Mouse (Mus musculus) heart, embryonic 15.5 days (tissue): ENCODE data around the gene Opa1. TPM values are rescaled to one million over a fixed set of nuclear protein-coding genes. Genes with fewer than 3 reads are reported as not detected.

Experiments used
- ATAC-seq: fragments of 200-750 bp; cut with Nextera tagmentation; replicated peaks from 2 replicates; pipeline ENCODE4 v1.8.0; 2017; ENCODE audit warnings: low read depth, moderate TSS enrichment; ENCODE audit not compliant: insufficient number of reproducible peaks, insufficient read depth, low FRiP score
- H3K27ac ChIP-seq: fragments of 300-500 bp; sonication (generic); 2 replicates; pipeline ENCODE4 v1.5.1; 2015; ENCODE audit warnings: mild to moderate bottlenecking, inconsistent platforms
- H3K27me3 ChIP-seq: fragments of 300-500 bp; sonication (generic); 2 replicates; pipeline ENCODE4 v1.6.1; 2015; ENCODE audit warnings: inconsistent platforms
- H3K36me3 ChIP-seq: fragments of 300-500 bp; sonication (generic); 2 replicates; pipeline ENCODE4 v1.6.1; 2015; ENCODE audit warnings: mild to moderate bottlenecking, inconsistent platforms
- H3K4me1 ChIP-seq: fragments of 300-500 bp; sonication (generic); replicated peaks from 2 replicates; pipeline ENCODE4 v1.6.1; 2015; ENCODE audit warnings: inconsistent platforms
- H3K4me2 ChIP-seq: fragments of 300-500 bp; sonication (generic); 2 replicates; pipeline ENCODE4 v1.6.1; 2015; ENCODE audit warnings: inconsistent platforms, mild to moderate bottlenecking, moderate library complexity
- H3K4me3 ChIP-seq: fragments of 300-500 bp; sonication (generic); 2 replicates; pipeline ENCODE4 v1.5.1; 2015; ENCODE audit warnings: mild to moderate bottlenecking, inconsistent platforms
- H3K9ac ChIP-seq: fragments of 300-500 bp; sonication (generic); 2 replicates; pipeline ENCODE4 v1.6.1; 2015; ENCODE audit warnings: mild to moderate bottlenecking, inconsistent platforms
- H3K9me3 ChIP-seq: fragments of 300-500 bp; sonication (generic); replicated peaks from 2 replicates; pipeline ENCODE4 v1.6.1; 2016; ENCODE audit warnings: inconsistent platforms
- WGBS: fragments of 180-500 bp; shearing (Covaris S2); methylation state at CpG from one replicate; pipeline ENCODE4 v1.1.7; 2015; ENCODE audit warnings: mixed read lengths; 5-methylcytosine and 5-hydroxymethylcytosine counted together
- polyA plus RNA-seq: library from polyadenylated mRNA; unstranded; fragments of >200 nt; fragmentation: Nextera tagmentation; extraction: Ambion mirVana; gene quantifications from 2 replicates; pipeline ENCODE4 v1.2.1, GENCODE M21; 2015

The Opa1 gene
- polyA plus RNA-seq, 1 experiment from 2014 or later = 37.1 TPM

- Histone ChIP-seq H3K27me3 (no peaks in the 10 kb centered on the region), H3K9me3 (no peaks in the 10 kb centered on the region), H3K4me3 (no peak overlapping the region), H3K9ac (no peak overlapping the region), H3K36me3 (no peaks in the 10 kb centered on the region), H3K4me2 (no peak overlapping the region), H3K27ac (no peak overlapping the region), H3K4me1 (peaks cover 16% of the 10 kb centered on the region)
- ATAC-seq = no peak
- 34% methylated on average over 5 of the region's 5 CpGs for WGBS
These were observed 114.0 kb downstream of the Opa1 start for GRCm38 (mm10) chr16:29693025-29693682.

DNA sequence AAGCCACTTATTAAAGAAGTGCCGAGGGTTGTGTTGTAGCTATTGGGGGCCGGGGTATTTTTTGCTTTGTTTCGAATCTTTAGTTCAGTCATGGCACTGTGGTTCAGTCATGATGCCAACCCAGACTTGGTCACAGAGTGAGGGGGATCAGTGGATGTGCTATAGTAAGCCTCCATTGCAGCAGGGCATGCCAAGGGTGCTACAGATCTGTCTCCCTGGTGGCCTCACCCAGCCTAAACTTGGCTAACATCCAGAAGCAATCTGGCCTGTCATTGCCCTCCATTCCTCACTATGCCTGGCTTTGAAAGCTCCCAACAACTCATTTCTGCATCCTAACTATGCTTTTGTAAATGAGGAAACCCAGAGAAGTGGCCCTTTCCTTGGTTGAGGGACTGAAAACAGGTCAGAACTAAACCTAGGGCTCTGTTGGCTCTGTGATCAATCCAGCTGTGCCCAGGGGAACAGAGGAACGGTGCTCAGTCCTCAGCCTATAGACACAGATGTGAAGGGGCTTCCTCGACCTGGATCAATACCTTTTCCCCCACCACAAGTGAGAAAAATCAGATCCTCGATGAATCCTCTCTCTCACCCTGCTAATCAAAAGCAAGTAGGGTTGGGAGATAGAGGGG, 114.8 kb downstream of the Opa1 start:
- no peak overlapping the region for H3K9ac ChIP-seq
- no peak overlapping the region for H3K4me2 ChIP-seq
- no peak for ATAC-seq
- H3K36me3 ChIP-seq = no peaks in the 10 kb centered on the region
- H3K4me1 ChIP-seq = peaks cover 16% of the 10 kb centered on the region
- H3K9me3 ChIP-seq = peaks cover 4% of the 10 kb centered on the region; the same call in 1 of the 2 replicates
- no peak overlapping the region for H3K4me3 ChIP-seq
- H3K27me3 ChIP-seq = no peaks in the 10 kb centered on the region
- WGBS = 56% methylated on average over 6 of the region's 6 CpGs
- H3K27ac ChIP-seq = no peak overlapping the region

GRCm38 (mm10) chr16:29694420-29694959, 115.4 kb downstream of the Opa1 start:
- peaks cover 10% of the 10 kb centered on the region; the same call in 1 of the 2 replicates for H3K9me3 ChIP-seq
- peaks cover 16% of the 10 kb centered on the region for H3K4me1 ChIP-seq
- H3K36me3 ChIP-seq = no peaks in the 10 kb centered on the region
- no peak overlapping the region for H3K4me2 ChIP-seq
- H3K27me3 ChIP-seq = no peaks in the 10 kb centered on the region
- no peak for ATAC-seq
- no peak overlapping the region for H3K4me3 ChIP-seq
- H3K27ac ChIP-seq = no peak overlapping the region
- WGBS = 55% methylated on average over 9 of the region's 9 CpGs
- no peak overlapping the region for H3K9ac ChIP-seq

Other genes starting within 250 kb of the Opa1 start
- not detected in 2 replicates for gene Atp13a5, start 200.6 kb upstream of the Opa1 start, polyA plus RNA-seq
- 0.22 and 0.23 TPM in 2 replicates for gene Atp13a4, start 34.5 kb upstream of the Opa1 start, polyA plus RNA-seq